Mouse (Mus musculus) fat pad, adult 2 months (tissue): ENCODE results near the gene Slc25a28.

Experiments
- DNase-seq: peaks from one replicate; pipeline ENCODE4 v3.0.0-alpha.2; 2011; ENCODE audit warnings: low read depth, low spot score; ENCODE audit errors: extremely low read depth

Gene Slc25a28

GRCm38 (mm10) chr19:43674730-43675524 is at the start of gene Slc25a28:
Gene Slc25a28, minus strand, starts transcription at chr19:43674881.
- peak; percentile 100 for DNase-seq

GRCm38 (mm10) chr19:43724194-43724593 is 49.5 kb upstream of the Slc25a28 start:
- DNase-seq: no peak

- no peak for DNase-seq
Measured at GRCm38 (mm10) chr19:43723501-43723900, 48.8 kb upstream of the Slc25a28 start.

- no peak for DNase-seq
Measured at GRCm38 (mm10) chr19:43722891-43723290, 48.2 kb upstream of the Slc25a28 start.

DNA sequence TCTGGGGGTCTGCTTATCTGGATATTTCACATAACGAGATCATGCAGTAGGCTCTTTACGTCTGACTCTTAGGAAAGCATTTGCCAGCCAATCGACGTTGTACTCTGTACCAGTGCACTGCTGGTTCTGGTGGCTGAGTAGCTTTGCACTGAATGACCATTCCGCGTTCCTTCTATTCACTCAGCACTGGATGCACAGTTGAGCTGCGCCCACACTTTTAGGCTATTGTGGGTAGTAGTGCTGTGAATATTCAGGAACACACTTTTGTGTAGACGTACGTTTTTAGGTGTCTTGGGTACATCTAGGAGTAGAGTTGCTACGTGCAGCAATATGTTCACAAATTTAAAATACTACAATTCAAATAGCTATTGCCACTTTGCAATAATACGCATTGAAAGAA is 45.4 kb upstream of the Slc25a28 start:
- no peak for DNase-seq

DNA sequence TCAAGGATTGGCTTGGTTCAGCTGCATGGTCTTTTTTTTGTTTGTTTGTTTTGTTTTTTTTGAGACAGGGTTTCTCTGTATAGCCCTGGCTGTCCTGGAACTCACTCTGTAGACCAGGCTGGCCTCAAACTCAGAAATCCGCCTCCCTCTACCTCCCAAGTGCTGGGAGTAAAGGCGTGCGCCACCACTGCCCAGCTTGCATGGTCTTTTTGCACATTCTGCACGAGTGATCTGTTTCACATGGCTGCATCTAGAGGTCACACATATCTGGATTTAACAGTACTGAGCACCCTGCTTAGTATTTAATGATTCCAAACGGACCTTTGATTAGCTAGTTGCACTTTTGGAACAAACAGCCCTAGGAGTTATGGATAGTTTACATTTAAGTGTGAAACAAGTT is 37.3 kb upstream of the Slc25a28 start:
- DNase-seq: no peak

- no peak for DNase-seq
Measured at GRCm38 (mm10) chr19:43711159-43711916, 36.7 kb upstream of the Slc25a28 start.

DNA sequence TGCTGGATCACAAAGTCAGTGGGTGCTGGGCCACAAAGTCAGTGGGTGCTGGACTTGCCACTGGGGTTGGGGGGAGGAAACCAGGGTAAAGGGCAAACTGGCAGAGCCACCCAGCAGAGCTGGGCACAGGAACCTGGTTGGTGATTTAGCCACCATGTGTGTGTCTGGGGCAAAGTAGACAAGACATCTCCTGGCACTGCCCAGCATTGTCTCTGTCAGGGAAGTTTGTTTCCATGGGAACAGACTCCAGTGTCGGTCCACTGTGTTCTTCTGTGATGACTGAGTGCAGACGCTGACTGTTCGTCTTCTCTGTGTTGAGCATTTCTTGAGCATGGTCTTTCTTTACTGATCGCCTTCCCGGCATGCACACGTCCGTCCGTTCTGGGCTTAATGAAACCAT is 34.6 kb upstream of the Slc25a28 start:
- DNase-seq: no peak

- DNase-seq: no peak
Measured at GRCm38 (mm10) chr19:43708206-43708605, 33.5 kb upstream of the Slc25a28 start.

DNA sequence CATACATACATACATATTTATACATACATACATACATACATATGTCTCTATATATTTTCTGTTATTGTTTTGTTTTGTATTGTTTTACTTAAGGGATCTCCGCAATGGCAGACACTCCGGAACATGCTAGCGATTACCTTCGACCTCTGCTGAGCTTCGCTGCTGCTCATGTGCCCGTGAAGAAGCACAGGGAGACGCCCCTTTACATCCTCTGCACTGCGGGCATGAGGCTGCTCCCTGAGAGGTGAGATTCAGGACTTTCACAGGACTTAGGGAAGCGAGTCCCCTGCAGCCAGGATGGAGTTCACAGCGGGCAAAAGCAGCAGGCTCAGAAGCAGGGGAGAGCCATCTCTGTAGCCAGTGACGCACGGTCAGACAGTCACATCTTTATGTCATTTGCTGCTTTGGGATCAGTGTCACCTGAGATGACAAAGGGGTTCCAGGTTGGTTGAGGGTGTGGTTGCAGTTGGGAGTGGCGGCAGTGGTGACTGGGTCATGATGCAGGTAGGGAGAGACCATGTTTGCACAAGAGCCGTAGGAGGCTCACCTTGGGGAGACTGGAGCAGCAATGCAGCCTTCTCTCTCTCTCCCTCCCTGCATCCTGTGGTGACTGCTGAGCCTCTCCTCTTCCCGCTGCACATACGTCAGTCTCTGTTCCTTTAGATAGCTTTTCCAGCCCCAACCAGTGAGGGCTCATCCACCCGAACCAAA is 30.3 kb upstream of the Slc25a28 start:
- DNase-seq: no peak

DNA sequence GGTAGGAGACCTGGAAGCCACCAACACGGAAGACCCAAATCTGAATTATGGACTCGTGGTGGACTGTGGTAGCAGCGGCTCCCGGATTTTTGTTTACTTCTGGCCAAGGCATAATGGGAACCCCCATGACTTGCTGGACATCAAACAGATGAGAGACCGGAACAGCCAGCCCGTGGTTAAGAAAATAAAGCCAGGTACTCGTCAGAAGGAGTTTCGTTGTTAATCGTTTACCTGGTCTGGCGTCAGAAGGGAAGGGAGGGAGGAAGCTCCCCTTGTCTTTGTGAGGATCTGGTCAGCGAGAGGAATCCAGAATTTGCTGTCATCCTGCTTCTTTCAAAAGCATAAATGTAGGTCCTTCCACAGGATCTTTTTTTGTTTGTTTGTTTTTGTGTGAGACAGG is 29.5 kb upstream of the Slc25a28 start:
- no peak for DNase-seq

DNA sequence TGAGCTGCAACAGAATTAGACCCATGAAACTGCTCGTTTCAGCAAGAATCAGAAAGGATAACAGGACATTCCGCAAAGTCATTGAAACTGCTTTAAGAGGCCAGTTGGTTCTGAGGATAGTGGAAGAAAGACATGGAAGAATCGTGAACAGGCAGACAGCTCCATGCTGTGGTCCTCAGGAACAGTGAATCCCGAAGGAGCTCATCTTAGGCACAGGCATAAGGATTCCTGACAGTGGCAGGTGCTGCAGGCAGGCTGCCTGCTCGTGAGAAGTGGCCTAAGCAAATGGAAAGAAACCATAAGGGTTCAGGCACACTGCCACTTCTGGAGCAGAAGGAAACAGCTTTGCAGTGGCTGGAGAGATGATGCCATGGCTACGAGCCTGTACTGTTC is 25.1 kb upstream of the Slc25a28 start:
- DNase-seq: no peak

GRCm38 (mm10) chr19:43699021-43699762 is 24.5 kb upstream of the Slc25a28 start:
- no peak for DNase-seq

- no peak for DNase-seq
Measured at GRCm38 (mm10) chr19:43697666-43698370, 23.1 kb upstream of the Slc25a28 start.

DNA sequence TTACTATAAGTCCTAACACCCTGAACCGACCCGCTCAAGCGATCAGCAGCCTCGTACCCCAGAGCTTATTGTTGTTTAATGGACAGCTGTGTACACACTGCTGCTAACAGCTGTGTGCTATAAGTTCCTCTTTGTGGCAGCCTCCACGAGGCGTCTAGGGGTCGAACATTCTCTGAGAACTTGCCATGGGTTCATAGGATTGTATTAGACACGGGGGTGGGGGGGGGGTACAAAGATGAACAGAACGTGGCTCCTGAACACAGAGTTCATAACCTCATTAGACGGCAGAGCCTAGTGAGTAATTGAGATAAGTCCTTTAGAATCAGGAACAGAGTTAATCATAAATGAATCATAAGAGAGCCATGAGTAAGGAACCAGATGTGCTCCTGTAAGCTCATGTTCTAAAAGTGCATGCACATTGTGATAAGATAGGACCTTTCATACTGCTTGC is 20.9 kb upstream of the Slc25a28 start:
- DNase-seq: no peak

GRCm38 (mm10) chr19:43692815-43693214 is 18.1 kb upstream of the Slc25a28 start:
- no peak for DNase-seq

- DNase-seq: no peak
Measured at GRCm38 (mm10) chr19:43689419-43690246, 15.0 kb upstream of the Slc25a28 start, which contains the start of gene Entpd7. Gene Entpd7, plus strand, starts transcription at chr19:43689672.

GRCm38 (mm10) chr19:43681541-43681940 is 6.9 kb upstream of the Slc25a28 start:
- DNase-seq: no peak

DNA sequence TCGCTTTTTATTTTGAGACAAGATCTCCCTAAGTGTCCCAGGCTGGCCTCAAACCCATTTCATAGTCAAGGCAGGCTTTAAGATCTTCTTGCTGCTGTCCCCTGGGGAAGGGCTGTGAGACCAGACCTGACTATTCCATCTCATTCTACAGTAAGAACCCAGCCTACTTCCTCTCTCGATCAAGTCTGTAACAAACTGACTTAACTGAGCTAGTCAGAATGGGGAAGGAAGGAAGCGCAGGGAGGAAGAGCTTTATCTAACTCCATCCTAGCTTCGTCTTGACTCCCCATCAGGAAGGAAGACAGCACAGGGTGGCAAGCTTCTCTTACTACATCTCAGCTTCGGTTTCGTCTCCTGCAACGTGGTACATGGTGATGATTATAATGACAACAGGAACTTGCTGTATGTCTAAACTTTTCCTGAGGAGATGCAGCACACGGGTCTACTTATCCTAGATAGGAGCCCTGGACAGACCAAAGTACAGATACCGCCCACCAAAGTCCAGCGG is 4.8 kb upstream of the Slc25a28 start:
- DNase-seq: no peak
